Mouse (Mus musculus) liver, embryonic 14 days (tissue): ENCODE data around the gene Zfp677. TPM values are rescaled to one million over a fixed set of nuclear protein-coding genes. Genes with fewer than 3 reads are reported as not detected.

Experiments
- polyA plus RNA-seq: library from polyadenylated mRNA; depleted of rRNA; stranded (reverse); fragments of >200 nt; gene quantifications from 2 replicates; pipeline ENCODE4 v1.2.3, GENCODE M21; 2012; rRNA removed

Zfp677 gene
- 0.32 and 0.36 TPM in 2 replicates for polyA plus RNA-seq

DNA sequence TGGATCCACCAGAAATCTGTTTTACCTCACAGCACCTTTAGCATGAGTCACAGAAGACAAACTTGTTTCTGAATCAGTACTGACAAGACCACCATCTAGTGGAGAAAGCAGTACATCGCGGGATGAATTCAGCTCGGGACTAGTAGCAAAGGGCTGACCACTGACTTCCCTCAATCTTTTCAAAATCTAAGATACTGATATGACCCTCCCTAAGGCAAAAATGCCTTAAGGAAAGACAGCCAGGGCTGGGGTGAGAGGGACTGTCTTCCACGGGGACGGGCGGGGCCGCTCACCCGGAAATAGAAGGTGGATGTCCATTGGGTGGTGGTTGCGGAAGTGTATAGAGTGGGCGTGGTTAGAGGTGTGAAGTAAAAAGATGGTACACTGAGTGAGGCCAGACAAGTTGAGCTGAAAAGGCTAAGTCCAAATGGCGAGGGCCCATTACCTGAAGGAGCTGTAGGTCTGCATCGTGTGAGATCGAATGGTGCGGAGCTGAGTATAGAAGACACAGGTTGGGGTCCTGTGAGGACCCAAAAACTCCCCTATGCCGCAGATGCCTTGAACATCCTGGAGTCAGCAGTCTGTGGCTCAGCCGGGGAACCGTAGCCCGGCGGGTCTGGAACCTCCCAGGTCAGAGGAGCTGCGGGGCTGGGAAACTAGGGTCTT is at the start of gene Zfp677:
Zfp677 (plus strand) TSS at position 358 of the 666 bp plus-strand sequence.

GRCm38 (mm10) chr17:21422664-21423599 is 39.4 kb downstream of the Zfp677 start, which contains the start of gene Zfp54:
Zfp54 (plus strand) TSS chr17:21423227.

Other genes with a start within 250 kb of the Zfp677 start
- not detected in 2 replicates for gene Vmn1r234, start 157.7 kb upstream of the Zfp677 start, polyA plus RNA-seq
- gene Vmn1r235, start 127.3 kb upstream of the Zfp677 start, polyA plus RNA-seq = not detected in 2 replicates
- gene Vmn1r236, start 100.8 kb upstream of the Zfp677 start, polyA plus RNA-seq = not detected in 2 replicates
- gene Vmn1r237, start 71.9 kb upstream of the Zfp677 start, polyA plus RNA-seq = not detected in 2 replicates
- gene Zfp54, start 39.5 kb downstream of the Zfp677 start, polyA plus RNA-seq = 0.98 and 1.2 TPM in 2 replicates
- 2.7 and 3.2 TPM in 2 replicates for gene Zfp51, start 66.6 kb downstream of the Zfp677 start, polyA plus RNA-seq
- gene Zfp53, start 105.2 kb downstream of the Zfp677 start, polyA plus RNA-seq = 1.5 and 1.8 TPM in 2 replicates
- gene Zfp52, start 151.8 kb downstream of the Zfp677 start, polyA plus RNA-seq = 0.65 and 0.67 TPM in 2 replicates
- gene Zfp948, start 183.3 kb downstream of the Zfp677 start, polyA plus RNA-seq = 4.3 TPM in 2 replicates